In the genomic region with DNA sequence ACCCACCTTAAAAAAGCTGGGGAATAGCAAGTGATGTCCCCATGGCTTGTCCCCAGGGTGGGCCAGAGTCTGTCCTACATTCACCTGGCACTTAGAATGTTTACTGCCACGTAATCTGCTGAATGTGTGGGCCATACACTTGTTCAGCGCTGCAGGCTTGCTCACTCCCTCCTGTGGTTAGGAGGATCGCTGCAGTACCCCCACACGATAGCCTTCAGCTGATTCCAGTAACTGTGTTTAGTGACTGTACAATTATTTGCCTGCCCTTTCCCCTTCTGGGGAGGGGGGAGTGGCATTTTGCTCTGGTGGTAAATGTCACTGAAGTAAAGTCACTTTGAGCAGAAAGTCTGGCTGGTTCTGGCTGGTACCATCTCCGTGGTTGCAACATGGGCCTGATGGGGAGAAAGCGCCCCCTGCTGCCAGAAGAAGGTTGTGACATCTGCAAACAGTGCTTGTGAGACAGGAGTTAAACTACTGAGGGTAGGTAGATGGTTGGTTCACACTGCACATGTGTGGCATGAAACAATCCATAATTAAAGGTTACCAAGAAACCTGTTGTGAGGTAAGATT, we compare ENCODE assay signal across 9 mouse cellular contexts. TPM values are rescaled to one million over a fixed set of nuclear protein-coding genes. Genes with fewer than 3 reads are reported as not detected.
DNase-seq lines count a peak whose midpoint lies in the region; ATAC-seq lines count a peak whose summit lies in the region.
"Had no signal": no experiment of that assay in that cellular context is flagged by ENCODE, and none has a peak within 500 bp of the region (broad histone marks: within the 10 kb centered on the region; RNA-seq: fewer than 3 reads in every experiment).

No protein-coding gene starts in this region.

- H3K27me3 ChIP-seq in midbrain, embryonic 10.5 days (ENCODE audit: low read depth, poor library complexity, severe bottlenecking), result no peaks in the 10 kb centered on the region
- no peaks in the 10 kb centered on the region for H3K27me3 ChIP-seq in midbrain, embryonic 15.5 days (replicated peaks)
- H3K27me3 ChIP-seq in forebrain, embryonic 15.5 days, result no peaks in the 10 kb centered on the region
- H3K27me3 ChIP-seq: neural tube, embryonic 12.5 days had no signal

- no peaks in the 10 kb centered on the region for H3K36me3 ChIP-seq in midbrain, embryonic 10.5 days
- H3K36me3 ChIP-seq in midbrain, embryonic 15.5 days (replicated peaks), result no peaks in the 10 kb centered on the region
- no peaks in the 10 kb centered on the region for H3K36me3 ChIP-seq in forebrain, embryonic 15.5 days
- H3K36me3 ChIP-seq: neural tube, embryonic 12.5 days had no signal

- H3K4me3 ChIP-seq in midbrain, embryonic 10.5 days, result no peak overlapping the region
- no peak overlapping the region for H3K4me3 ChIP-seq in midbrain, embryonic 15.5 days
- H3K4me3 ChIP-seq in forebrain, embryonic 15.5 days, result no peak overlapping the region
- H3K4me3 ChIP-seq: neural tube, embryonic 12.5 days had no signal

- no peak overlapping the region for H3K27ac ChIP-seq in midbrain, embryonic 10.5 days (replicated peaks)
- no peak overlapping the region for H3K27ac ChIP-seq in midbrain, embryonic 15.5 days
- no peak overlapping the region for H3K27ac ChIP-seq in forebrain, embryonic 15.5 days (replicated peaks)
- H3K27ac ChIP-seq: neural tube, embryonic 12.5 days had no signal

- no peak overlapping the region for H3K4me2 ChIP-seq in midbrain, embryonic 15.5 days
- H3K4me2 ChIP-seq in forebrain, embryonic 15.5 days (replicated peaks), result no peak overlapping the region
- H3K4me2 ChIP-seq: neural tube, embryonic 12.5 days had no signal

- ATAC-seq in midbrain, embryonic 15.5 days (replicated peaks), result no peak
- peak; percentile 41; the same call in 1 of the 2 replicates for ATAC-seq in forebrain, embryonic 15.5 days (replicated peaks)

- H3K9ac ChIP-seq in midbrain, embryonic 15.5 days, result no peak overlapping the region
- H3K9ac ChIP-seq in forebrain, embryonic 15.5 days (replicated peaks), result no peak overlapping the region
- H3K9ac ChIP-seq: neural tube, embryonic 12.5 days had no signal

- H3K9me3 ChIP-seq in midbrain, embryonic 10.5 days (replicated peaks), result no peaks in the 10 kb centered on the region
- H3K9me3 ChIP-seq in midbrain, embryonic 15.5 days, result no peaks in the 10 kb centered on the region
- no peaks in the 10 kb centered on the region for H3K9me3 ChIP-seq in forebrain, embryonic 15.5 days
- H3K9me3 ChIP-seq: neural tube, embryonic 12.5 days had no signal

- 38% methylated on average over 6 of the region's 6 CpGs for WGBS in midbrain, embryonic 10.5 days
- 33% methylated on average over 6 of the region's 6 CpGs for WGBS in midbrain, embryonic 15.5 days
- WGBS in forebrain, embryonic 15.5 days, result 29% methylated on average over 6 of the region's 6 CpGs

- peaks cover 11% of the 10 kb centered on the region; the same call in 1 of the 2 replicates for H3K4me1 ChIP-seq in midbrain, embryonic 10.5 days
- peaks cover 23% of the 10 kb centered on the region for H3K4me1 ChIP-seq in midbrain, embryonic 15.5 days
- H3K4me1 ChIP-seq in forebrain, embryonic 15.5 days, result peaks cover 18% of the 10 kb centered on the region
- H3K4me1 ChIP-seq: neural tube, embryonic 12.5 days had no signal

- DNase-seq in midbrain, embryonic 10.5 days (ENCODE audit: low spot score), result peak; percentile 71
- DNase-seq in c-Kit-positive CD71-positive TER-119-negative erythroid progenitor cells, embryonic 14.5 days (ENCODE audit: low read depth), result peak; percentile 6
- peak; percentile 63 to 64 for DNase-seq in kidney, postnatal 25 days
- peak; percentile 26 to 39 for DNase-seq in lung, adult 18-20 months
- peak; percentile 76 for DNase-seq in retina, postnatal 1 day
- peak; percentile 83 to 86 for DNase-seq in thymus, postnatal 36 days

RNA-seq across cellular contexts. Expression of a gene that starts 24.2 kb away (rescaled TPM):
- 0.01 and 0.05 TPM in 2 replicates for polyA plus RNA-seq in midbrain, embryonic 10.5 days (2016; fragmentation: Nextera tagmentation; extraction: Ambion mirVana)
- 2.6 and 2.8 TPM in 2 replicates for polyA plus RNA-seq in midbrain, embryonic 15.5 days (2015; fragmentation: Nextera tagmentation; extraction: Ambion mirVana)
- 2.3 and 2.6 TPM in 2 replicates for polyA plus RNA-seq in forebrain, embryonic 15.5 days (2015; fragmentation: Nextera tagmentation; extraction: Ambion mirVana)

Comparison
In these comparisons a context has a peak if more than half of its experiments do, and no peak if none do; other contexts are left out.
1. DNase-seq: peak in every context shown above with its lines; median percentile 84 in thymus, postnatal 36 days; 76 in retina, postnatal 1 day; 71 in midbrain, embryonic 10.5 days; 64 in kidney, postnatal 25 days; 32 in lung, adult 18-20 months; 6 in c-Kit-positive CD71-positive TER-119-negative erythroid progenitor cells, embryonic 14.5 days.